Mouse (Mus musculus): ENCODE results near the gene Lexm. TPM values are rescaled to one million over a fixed set of nuclear protein-coding genes. Genes with fewer than 3 reads are reported as not detected.

The Lexm gene
- total RNA-seq, 2 experiments from 2014 or later = 0.30 TPM; not detected in 1

DNA sequence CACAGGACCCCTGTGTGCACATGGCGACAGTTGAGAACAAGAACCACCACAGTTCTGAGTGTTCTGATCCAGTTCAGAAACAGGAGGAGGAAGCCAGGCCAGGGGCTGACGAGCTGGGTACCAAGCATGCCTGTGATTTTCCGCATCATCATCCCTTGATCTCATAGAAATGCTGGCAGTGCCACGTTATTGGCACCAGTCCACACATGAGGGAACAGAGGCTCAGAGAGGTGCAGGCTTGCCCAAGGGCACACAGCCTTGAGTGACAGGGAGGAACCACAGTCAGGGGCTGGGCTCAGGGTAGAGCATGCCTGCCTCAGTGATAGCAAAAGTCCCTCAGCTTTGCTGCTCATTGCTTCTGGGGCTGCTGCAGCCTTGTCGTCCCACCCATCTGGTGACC, 10.8 kb upstream of the Lexm start:
- no peak for DNase-seq (ENCODE audit: low spot score in 2 of 2)

DNA sequence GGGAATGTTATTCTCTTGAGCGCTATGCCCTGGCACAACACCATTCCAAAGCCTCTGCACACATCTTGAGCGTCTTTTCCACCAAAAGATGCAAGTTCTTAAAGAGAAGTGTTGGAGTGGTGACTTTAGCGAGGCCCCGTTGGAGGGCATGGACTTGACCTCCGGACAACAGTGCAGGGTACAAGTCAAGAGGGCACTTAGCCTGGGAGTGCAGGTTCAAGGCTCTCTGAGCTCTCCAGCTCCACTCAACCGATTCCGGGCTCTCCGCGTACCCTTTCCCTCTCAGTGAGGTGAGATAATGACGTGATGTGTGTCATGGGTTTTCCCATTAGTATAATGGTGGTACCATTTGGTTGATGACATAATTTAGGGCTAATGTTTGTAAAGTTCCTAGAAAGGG, 7.2 kb upstream of the Lexm start:
- no peak for DNase-seq (ENCODE audit: low spot score in 2 of 2)

DNA sequence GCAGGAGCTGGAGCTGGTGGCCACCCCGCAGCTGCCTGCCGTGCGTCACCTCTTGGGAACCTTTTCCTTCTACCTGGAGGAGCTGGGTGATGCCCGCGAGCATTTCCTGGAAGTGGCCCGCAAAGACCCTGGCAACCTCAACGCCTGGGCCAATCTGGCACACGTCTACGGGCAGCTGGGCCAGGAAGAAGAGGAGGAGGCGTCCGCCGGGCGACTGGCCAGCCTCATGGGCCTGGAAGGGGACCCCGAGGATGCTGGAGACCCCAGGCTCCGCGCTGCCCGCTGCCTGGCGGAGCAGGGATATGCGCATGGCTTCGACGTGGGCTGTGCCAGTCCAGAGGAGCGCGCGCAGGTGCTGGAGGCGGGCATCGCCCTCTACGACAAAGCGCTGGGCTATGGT, 5.7 kb upstream of the Lexm start:
- DNase-seq (ENCODE audit: low spot score in 2 of 2) = no peak

DNA sequence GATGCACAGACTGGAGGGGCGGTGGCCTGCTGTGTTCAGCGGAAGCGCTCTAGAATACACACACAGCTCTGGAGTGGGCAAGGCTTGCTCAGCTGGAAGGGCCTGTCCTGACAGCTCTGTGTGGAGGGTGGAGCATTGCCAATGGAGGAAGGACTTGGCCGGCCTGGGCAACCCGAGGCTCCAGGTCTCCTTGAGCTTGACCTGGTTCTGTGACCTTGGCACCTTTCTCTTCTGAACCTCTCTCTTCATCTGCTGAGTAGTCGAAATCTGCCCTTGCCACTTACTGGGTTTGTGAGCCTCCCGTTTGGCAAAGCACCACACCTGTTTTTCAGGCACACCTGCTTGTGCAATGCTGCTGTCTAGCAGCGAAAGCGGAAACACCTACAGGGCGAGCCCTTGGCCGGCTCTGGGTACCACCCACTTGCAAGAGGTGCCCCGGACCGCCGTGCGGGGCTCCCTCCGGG, 5.0 kb upstream of the Lexm start, which contains the start of gene Ttc22:
Gene Ttc22 (plus strand): TSS at position 403 of the 464 bp plus-strand sequence.
- no peak for DNase-seq (ENCODE audit: low spot score in 2 of 2)

DNA sequence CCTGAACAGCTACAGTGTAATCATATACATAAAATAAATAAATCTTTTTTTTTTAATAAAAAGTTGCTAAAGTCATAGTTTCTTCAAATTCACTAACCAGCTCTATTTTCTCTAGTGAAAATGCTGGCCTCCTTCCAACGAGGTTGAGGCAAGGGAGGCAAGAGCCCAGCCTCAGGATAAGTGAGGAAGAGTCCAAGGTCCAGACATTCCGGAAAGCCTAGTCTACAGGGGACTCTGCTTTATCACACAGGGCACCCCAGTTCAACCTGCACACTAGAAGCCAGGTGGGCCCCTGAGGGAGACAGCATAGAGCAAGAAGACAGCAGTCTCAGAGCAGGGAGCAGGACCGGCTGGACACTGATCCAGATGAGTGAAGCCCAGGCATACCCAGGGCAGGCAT, 4.4 kb upstream of the Lexm start:
- DNase-seq (ENCODE audit: low spot score in 2 of 2) = no peak

DNA sequence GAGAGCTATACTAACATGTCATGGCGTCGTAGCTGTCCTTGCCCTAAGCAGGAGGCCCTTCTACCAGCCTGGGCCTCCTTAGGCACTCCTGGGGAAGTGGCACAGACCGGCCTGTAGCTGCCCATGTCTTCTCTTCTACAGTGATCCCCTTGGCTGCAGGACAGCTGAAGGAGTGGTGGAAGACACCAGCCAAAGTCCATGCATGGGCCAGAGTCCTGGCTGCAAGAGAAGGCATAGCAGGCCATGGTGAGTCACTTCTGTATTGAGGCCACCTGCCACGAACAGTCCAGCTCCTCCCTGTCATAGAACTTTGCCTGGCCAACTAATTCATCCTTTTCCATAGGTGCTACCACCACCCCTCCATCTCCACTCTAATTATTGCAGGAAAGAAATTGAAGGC, 1.9 kb upstream of the Lexm start:
- DNase-seq (ENCODE audit: low spot score in 2 of 2) = no peak

DNA sequence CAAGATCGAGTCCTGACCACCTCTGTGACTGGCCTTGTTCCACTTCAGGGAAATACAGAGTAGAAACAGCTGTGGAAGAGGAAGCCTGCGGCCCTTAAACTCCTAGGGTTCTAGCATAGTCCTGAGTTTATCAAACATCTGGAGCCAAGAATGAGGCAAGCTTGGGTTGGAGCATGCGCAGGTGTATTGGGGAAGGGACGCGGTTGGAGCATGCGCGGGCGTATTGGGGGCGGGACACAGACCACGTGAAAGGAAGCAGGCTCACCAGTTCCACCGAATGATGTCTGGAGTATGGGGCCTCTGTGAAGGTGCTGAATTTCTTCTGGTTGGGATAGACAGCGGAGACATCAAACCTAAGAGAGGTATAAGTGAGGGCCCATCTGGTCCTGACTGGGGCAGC, 1.4 kb downstream of the Lexm start:
- DNase-seq (ENCODE audit: low spot score in 2 of 2) = no peak

DNA sequence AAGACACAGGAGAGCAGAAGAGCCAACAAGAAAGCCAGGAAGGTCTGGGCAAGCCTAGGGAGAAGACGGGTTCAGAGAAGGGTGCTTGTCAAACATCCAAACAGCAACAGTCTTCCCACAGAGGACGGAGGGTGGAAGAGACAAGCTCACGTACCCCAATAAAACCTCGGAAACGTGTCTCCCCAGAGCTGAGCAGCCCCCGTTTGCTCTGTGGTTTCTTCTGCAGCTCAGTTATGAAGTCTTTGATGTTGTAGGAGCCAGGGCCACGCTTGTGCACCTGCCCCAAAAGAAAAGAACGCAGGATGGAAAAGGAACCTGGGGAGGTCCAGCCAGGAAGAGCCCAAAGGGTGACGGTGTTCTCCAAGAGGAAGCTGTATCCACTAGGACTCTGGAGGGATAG, 2.2 kb downstream of the Lexm start:
- DNase-seq (ENCODE audit: low spot score in 2 of 2) = no peak

DNA sequence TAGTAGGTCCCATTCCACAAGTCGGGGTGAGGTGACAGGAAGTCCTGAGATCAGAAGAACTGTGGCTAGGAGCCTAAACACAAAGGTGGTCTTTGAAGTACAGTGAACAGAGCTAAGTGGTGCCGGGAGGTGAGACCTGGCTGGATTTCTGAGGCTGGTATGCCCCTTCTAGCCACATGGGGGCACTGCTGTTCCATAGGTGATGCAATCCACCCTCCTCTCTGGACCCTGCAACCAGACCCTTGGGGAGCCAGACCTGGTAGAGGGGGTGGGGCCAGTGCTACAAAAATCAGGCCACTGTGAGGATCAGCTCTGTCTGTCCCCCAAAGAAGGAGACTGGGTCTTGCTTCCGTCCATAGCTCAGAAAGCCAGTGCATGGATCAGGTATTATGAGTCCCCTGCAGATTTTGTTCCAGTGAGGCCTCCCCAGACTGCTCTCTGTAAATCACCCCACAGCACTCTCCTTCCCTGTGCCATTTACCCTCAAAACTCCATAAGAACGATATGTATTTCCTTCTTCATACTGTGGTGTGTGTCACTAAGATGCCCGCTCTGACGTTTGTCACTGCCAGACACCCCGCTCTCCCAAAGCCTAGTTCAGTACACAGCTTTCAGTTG, 2.8 kb downstream of the Lexm start:
- peak; percentile 85 to 88 for DNase-seq (ENCODE audit: low spot score in 2 of 2)

DNA sequence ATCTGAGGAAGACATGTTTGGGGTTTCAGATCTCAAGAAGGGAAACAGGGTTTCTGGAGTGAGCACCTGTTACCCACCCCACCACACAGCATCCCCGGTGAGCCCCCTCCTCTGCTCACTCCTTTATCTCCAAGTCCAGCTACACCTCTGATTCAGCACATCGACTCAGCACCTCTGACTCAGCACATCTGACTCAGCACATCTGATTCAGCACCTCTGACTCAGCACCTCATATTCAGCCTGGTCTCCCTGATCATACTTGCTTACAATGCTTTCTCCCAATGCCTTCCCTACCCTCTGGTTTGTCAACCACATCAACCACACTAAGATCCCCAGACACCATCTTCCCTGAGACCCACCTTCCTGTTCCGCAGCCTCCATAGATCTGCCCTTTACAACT, 3.5 kb downstream of the Lexm start:
- no peak for DNase-seq (ENCODE audit: low spot score in 2 of 2)

DNA sequence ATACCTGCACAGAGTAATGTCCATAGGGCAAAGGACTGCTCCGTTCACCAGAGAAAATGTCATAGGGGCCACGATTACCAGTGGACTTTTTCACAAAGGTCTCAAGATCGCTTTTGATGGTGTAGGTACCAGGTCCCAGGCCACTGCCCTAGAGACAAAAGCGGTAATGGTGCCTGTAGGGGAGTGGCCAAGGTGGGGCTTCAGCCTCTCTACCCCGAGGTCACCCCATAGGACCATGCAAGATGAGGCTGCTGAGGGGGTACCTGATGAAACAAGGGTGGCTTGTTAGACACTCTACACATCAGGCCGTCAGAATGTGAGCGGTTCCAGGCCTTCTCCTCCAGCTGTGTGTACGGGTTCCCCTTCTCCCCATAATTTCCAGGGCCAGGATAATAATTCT, 3.9 kb downstream of the Lexm start:
- no peak for DNase-seq (ENCODE audit: low spot score in 2 of 2)

DNA sequence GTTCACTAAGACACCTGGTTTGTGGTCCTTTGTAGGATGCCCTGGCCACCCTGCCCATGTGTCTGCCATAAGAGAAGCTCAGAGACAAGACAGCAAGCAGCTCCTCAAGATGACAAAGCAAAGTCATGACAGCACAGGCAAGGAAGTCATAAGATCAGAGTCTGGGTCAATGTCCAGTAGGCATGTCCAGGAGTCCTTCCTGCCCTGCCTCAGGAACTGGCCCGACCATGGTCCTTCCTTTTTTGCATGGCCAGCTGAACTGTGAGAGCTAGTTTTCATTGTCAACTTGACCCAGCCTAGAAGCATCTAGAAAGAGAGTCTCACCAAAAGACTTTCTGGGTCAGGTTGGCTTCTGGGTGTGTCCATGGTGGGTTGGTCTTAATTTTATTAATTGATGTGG, 9.1 kb downstream of the Lexm start:
- no peak for DNase-seq (ENCODE audit: low spot score in 2 of 2)

DNA sequence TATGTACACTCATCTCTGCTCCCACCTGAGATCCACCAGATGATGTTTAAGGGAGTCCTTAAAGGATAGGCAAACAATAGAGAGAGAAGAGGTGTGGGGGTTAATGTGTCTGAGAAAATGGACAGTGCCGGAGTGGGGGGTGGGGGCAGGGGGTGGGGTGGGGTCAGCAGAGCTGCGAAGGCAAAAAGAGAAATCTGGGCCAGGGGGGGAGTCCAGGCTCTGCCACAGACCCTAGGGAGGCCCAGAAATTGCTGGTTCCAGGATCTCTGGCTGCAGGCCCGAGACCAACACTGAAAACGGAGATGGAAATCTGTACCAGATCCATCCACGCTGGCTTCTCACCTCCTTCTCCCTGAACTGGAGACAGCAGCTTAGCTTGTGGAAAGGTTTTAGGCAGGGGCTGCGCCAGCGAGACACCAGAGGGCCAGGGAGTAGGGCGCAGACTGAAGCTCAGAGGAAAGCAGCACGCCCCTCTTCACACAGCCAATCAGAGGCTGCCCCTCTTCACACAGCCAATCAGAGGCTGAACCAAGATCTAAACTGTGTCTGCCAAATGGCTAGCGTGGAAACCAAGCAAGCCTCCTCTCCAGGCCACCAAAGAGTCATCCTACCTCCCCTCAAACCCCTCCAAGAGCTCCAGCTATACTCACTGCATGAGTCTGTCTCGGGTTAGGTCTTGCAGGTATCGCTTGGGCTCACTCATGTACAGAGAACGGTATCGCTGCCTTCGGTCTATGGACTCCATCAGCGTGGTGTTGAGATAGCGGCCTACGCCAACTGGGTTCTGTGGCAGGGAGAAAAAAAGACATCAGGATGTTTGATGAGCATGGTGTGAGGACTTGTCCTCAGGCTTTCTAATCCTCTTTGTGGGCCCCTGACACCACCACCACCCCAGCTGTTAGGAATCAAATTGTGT, 10.1 kb downstream of the Lexm start:
- DNase-seq (ENCODE audit: low spot score in 2 of 2) = no peak

DNA sequence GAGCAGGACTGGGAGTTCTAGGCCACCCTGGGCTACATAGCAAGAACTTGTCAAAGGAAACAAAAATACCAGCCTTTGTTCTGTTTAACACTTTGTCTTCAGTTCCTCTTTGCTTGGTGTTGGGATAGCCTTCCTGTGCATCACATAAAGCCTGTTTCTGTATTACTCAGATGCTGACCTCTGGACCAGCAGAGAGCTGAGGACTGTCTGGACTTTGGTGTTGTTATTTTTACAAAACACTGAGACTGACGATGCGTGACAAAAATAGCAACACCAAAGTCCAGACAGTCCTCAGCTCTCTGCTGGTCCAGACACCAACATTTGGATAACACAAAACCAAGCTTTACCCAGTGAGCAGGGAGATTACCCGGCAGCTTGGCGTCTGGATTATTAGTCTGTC, 16.3 kb downstream of the Lexm start:
- DNase-seq (ENCODE audit: low spot score in 2 of 2) = no peak

DNA sequence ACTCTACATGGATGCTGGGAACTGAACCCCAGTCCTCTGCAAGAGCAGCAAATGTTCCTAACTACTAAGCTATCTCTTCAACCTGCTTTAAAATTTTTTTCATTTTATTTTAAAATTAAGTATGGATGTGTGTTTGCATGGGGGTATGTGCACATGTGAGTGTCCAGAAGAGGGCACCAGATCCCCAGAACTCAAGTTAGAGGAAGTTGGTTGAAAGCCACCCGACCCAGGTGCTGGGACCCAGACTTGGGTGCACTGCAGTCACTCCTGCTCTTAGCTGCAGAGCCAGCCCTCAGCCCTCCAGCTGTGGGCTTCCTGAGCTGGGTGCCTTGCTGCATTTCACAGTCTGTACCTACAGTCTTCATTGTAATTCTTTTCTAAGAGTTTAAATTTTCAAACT, 17.6 kb downstream of the Lexm start:
- DNase-seq (ENCODE audit: low spot score in 2 of 2) = no peak

DNA sequence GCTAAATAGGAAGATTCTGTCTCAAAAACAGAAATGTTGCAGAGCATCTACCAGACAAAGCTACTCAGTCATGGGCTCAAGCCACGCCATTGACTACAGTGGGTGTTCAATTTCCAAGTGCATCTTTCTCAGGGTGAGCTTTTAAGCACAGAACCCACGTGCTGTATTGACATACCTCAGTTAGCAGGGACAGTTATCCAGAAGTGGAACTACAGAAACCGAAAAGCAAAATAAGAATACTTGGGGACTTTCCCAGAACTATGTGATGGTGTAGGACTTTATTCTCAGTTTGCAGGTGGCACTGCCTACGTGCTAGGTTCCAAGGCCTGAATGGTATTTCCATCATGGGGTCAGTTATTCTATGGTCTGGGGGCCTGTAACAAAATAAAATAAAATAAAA, 19.3 kb downstream of the Lexm start:
- DNase-seq (ENCODE audit: low spot score in 2 of 2) = no peak

DNA sequence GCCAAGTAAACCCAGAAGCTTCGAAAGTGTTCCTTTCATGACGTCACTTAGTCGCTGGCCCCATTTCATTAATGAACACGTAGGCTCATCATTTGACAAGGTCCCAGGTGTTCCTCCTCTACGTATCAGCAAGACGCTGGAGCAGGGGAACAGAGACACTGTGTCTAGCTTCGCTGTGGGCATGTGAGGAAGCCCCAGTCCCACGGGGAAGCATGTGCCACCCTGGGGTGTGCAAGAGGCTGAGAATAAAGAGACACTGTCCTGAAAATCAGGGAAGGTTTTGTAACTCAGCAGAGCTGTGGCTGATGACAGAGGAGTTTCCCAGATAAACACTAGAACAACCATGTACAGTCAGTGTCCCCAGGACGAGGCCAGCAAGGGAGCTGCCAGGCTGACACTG, 20.0 kb downstream of the Lexm start:
- no peak for DNase-seq (ENCODE audit: low spot score in 2 of 2)

DNA sequence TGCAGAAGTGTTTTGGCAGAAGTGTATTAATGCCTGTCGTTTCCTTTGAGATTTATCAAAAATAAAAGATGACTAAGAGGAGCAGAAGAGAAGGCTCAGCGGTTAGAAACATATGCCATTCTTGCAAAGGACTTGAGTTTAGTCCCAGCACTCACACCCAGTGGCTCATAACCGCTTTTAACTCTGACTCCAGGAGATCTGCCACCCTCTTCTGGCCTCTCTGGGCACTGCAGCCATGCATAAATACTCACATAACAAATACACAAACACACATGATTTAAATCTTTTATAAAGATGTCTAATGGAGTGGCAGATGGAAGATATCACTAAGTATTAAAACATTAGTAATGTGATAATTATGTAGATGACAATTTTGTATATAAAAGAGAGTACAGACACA, 20.8 kb downstream of the Lexm start:
- no peak for DNase-seq (ENCODE audit: low spot score in 2 of 2)

DNA sequence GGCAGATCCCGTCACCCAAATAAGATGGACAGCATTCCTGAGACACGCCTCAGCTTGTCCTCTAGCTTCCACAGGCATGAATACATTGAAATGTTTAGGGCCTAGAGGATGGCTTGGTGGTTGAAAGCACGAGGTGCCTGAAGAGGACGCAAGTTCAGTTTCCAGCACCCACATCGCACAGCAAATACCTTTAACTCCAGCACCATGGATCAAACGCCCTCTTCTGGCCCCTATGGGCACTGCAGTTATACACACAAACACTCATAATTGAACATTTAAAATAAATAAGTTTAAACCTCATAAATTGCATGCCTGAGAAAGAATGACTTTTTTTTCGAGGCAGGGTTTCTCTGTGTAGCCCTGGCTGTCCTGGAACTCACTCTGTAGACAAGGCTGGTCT, 23.4 kb downstream of the Lexm start:
- no peak for DNase-seq (ENCODE audit: low spot score in 2 of 2)

DNA sequence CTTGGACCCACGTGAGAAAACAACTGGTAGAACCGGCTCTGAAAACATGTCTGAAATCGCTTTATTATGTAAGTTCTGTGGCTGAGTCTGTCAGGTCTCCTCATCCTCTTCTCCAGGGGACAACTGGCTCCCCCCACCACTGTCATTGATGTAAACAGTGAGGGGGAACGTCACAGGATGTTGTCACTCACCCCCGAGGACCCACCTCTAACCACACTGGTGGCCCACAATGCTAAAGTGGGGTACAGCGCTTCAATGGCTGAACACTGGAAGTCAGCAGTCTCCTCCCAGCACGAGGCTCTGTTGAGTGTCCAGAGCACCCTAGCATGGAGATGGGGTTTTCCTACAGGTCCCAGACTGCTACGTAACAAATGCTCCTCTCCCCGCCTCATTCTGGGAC, 26.2 kb downstream of the Lexm start:
- DNase-seq (ENCODE audit: low spot score in 2 of 2) = no peak

DNA sequence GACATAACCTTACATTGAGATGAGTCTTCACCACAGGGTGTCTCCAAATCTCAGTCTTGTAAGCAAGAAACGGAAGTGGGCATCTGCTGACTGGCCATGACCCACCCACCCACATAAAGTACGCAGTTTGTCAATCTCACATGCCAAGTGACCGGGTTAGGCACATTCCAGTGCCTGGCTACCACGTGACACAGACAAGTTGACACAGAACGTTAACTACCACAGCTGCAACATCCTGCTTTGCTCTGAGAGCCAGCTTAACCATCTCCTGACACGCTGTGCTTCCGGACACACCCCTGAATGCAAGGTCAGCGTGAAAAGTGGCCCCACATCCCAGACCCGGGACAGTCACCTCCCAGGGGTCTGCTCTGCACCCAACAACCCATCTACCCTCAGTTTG, 26.9 kb downstream of the Lexm start:
- DNase-seq (ENCODE audit: low spot score in 2 of 2) = no peak

DNA sequence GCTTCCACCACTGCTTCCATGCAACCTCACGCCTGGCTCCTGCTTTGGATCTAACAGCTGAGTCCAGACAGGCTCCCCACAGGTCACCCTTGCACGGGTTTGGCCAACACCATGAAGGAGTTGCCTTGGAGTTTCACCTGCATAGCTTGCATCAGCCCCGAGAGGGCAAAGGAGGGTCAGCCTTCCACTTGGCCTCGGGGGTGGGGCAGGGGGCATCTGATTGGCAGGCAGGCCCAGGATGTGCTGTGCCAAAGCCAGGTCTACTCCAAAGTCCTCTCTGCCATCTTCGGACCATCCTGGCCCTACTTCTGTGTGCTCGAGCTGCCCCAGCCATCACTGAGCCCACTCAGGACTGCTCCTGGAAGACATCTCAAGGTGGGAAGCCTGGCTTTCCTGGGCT, 30.0 kb downstream of the Lexm start:
- no peak for DNase-seq (ENCODE audit: low spot score in 2 of 2)

DNA sequence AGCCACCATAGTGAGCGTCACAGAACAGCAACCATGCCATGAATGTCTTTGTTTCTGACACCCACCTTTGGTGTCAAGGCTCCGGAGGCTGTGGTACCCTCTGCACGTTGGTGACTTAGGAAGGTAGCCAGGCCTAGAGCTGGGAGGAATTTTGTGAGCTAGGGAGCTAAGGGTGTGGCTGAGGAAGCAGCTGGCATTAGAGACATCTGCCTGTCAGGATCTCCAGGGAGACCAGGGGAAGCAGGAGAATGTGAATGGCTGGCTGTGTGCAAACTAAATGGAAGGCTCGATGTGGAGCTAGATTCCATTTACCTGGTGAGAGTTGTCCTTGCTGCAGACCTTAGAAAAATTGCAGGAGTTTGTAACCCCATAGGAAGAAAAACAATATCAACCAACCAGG, 32.4 kb downstream of the Lexm start:
- no peak for DNase-seq (ENCODE audit: low spot score in 2 of 2)

Data from layer of hippocampus, postnatal 10 days (tissue).